Comparison of ENCODE assay signal across 15 mouse cellular contexts in genomic region chr16:58482296-58482695, GRCm38 (mm10). TPM values are rescaled to one million over a fixed set of nuclear protein-coding genes. Genes with fewer than 3 reads are reported as not detected.
A peak's percentile ranks its signal among the peaks of the same experiment; 100 is the strongest.
DNase-seq lines count a peak whose midpoint lies in the region; ATAC-seq and TF ChIP-seq lines count a peak whose summit lies in the region.
"Had no signal": no experiment of that assay in that cellular context is flagged by ENCODE, and none has a peak within 500 bp of the region (broad histone marks: within the 10 kb centered on the region; RNA-seq: fewer than 3 reads in every experiment).

No protein-coding gene starts in this region.

- peak overlapping the region; percentile 79 for H3K27ac ChIP-seq in gastrocnemius, adult 2 months
- peak overlapping the region; percentile 71 for H3K27ac ChIP-seq in liver, postnatal 0 days (ENCODE audit: low read depth)
- H3K27ac ChIP-seq in liver, embryonic 11.5 days (ENCODE audit: low read depth, low read length): no peak overlapping the region
- H3K27ac ChIP-seq in heart, embryonic 16.5 days (ENCODE audit: low read length): peak overlapping the region; percentile 74
- H3K27ac ChIP-seq in kidney, embryonic 16.5 days (ENCODE audit: low read length): peak overlapping the region; percentile 87
- H3K27ac ChIP-seq in forebrain, embryonic 10.5 days: no peak overlapping the region
- H3K27ac ChIP-seq: limb, embryonic 15.5 days; midbrain, embryonic 10.5 days had no signal

- ATAC-seq in liver, postnatal 0 days: no peak
- no peak for ATAC-seq in liver, embryonic 11.5 days (replicated peaks; ENCODE audit: low FRiP score)
- no peak for ATAC-seq in heart, embryonic 16.5 days (replicated peaks; ENCODE audit: extremely low read depth, insufficient read depth, low FRiP score)
- peak; percentile 33; the same call in 1 of the 2 replicates for ATAC-seq in kidney, embryonic 16.5 days (ENCODE audit: low FRiP score, low TSS enrichment)

- intact Hi-C loops in gastrocnemius, adult 2 months (cut with DNase I): no loop called here
- intact Hi-C loops in left cerebral cortex, postnatal 10 days (cut with DNase I): no loop called here

- no peak overlapping the region for H3K9ac ChIP-seq in liver, postnatal 0 days (replicated peaks)
- H3K9ac ChIP-seq in liver, embryonic 11.5 days (ENCODE audit: low read depth, low read length): no peak overlapping the region
- no peak overlapping the region; the same call in 1 of the 2 replicates for H3K9ac ChIP-seq in heart, embryonic 16.5 days (ENCODE audit: low read length)
- H3K9ac ChIP-seq in kidney, embryonic 16.5 days (replicated peaks; ENCODE audit: low read length): no peak overlapping the region
- H3K9ac ChIP-seq: forebrain, postnatal 0 days; limb, embryonic 15.5 days had no signal

- TF ChIP-seq CTCF in gastrocnemius, adult 2 months (IDR thresholded peaks at IDR 0.05): no peak
- TF ChIP-seq CTCF in liver, postnatal 0 days (IDR thresholded peaks at IDR 0.05; ENCODE audit: low read depth): no peak

- peak overlapping the region; percentile 21; the same call in 1 of the 2 replicates for H3K4me3 ChIP-seq in gastrocnemius, adult 2 months
- no peak overlapping the region for H3K4me3 ChIP-seq in liver, postnatal 0 days (ENCODE audit: low read depth, low read length)
- H3K4me3 ChIP-seq in liver, embryonic 11.5 days (ENCODE audit: low read depth, low read length): no peak overlapping the region
- H3K4me3 ChIP-seq in heart, embryonic 16.5 days (ENCODE audit: low read length): no peak overlapping the region
- H3K4me3 ChIP-seq in kidney, embryonic 16.5 days (ENCODE audit: low read length): no peak overlapping the region
- H3K4me3 ChIP-seq in forebrain, embryonic 10.5 days: no peak overlapping the region
- H3K4me3 ChIP-seq: limb, embryonic 15.5 days; midbrain, embryonic 10.5 days; myocyte had no signal

- H3K36me3 ChIP-seq in liver, postnatal 0 days (replicated peaks; ENCODE audit: insufficient read depth, low read length): peaks cover 11% of the 10 kb centered on the region; the same call in 1 of the 2 replicates
- H3K36me3 ChIP-seq in liver, embryonic 11.5 days (ENCODE audit: control insufficient read depth, insufficient read depth, low read length): peaks cover 22% of the 10 kb centered on the region
- H3K36me3 ChIP-seq in heart, embryonic 16.5 days (ENCODE audit: control insufficient read depth, insufficient read depth): peaks cover 28% of the 10 kb centered on the region
- peaks cover 35% of the 10 kb centered on the region for H3K36me3 ChIP-seq in kidney, embryonic 16.5 days (ENCODE audit: insufficient read depth, low read length)
- H3K36me3 ChIP-seq in forebrain, embryonic 10.5 days (replicated peaks): peaks cover 11% of the 10 kb centered on the region

- H3K9me3 ChIP-seq in liver, postnatal 0 days (ENCODE audit: low read length): no peaks in the 10 kb centered on the region
- no peaks in the 10 kb centered on the region for H3K9me3 ChIP-seq in liver, embryonic 11.5 days (ENCODE audit: control insufficient read depth, low read length)
- peaks cover 9% of the 10 kb centered on the region for H3K9me3 ChIP-seq in heart, embryonic 16.5 days (replicated peaks; ENCODE audit: control insufficient read depth, low read length)
- peaks cover 11% of the 10 kb centered on the region for H3K9me3 ChIP-seq in kidney, embryonic 16.5 days (ENCODE audit: low read length)
- peaks cover 8% of the 10 kb centered on the region for H3K9me3 ChIP-seq in forebrain, embryonic 10.5 days
- H3K9me3 ChIP-seq: limb, embryonic 15.5 days had no signal

- no peak for TF ChIP-seq EP300 in liver, postnatal 0 days (IDR thresholded peaks at IDR 0.05; ENCODE audit: low read depth)

- DNase-seq in gastrocnemius, adult 2 months: no peak
- no peak for DNase-seq in gastrocnemius, adult 18-20 months (ENCODE audit: low spot score)
- no peak for DNase-seq in liver, postnatal 0 days
- no peak for DNase-seq in liver, embryonic 11.5 days (ENCODE audit: low spot score)
- DNase-seq in left cerebral cortex, postnatal 10 days (ENCODE audit: extremely low spot score in 1 of 2, low spot score in 2 of 2): no peak
- DNase-seq in forebrain, embryonic 10.5 days (ENCODE audit: extremely low spot score, low spot score): no peak
- DNase-seq: cerebellum, adult 11 months; forebrain, postnatal 0 days; layer of hippocampus, postnatal 36 days; thymus, postnatal 36 days had no signal

- H3K4me2 ChIP-seq in liver, postnatal 0 days (ENCODE audit: low read depth, low read length): no peak overlapping the region
- no peak overlapping the region for H3K4me2 ChIP-seq in liver, embryonic 11.5 days
- peak overlapping the region; percentile 35 for H3K4me2 ChIP-seq in heart, embryonic 16.5 days (ENCODE audit: low read depth, low read length)
- no peak overlapping the region for H3K4me2 ChIP-seq in kidney, embryonic 16.5 days (replicated peaks; ENCODE audit: low read depth, low read length)
- H3K4me2 ChIP-seq: limb, embryonic 15.5 days had no signal

- 42% methylated on average over 3 of the region's 3 CpGs for WGBS in liver, postnatal 0 days (ENCODE audit: insufficient replicate concordance)
- WGBS in liver, embryonic 11.5 days: 46% methylated on average over 3 of the region's 3 CpGs
- 22% methylated on average over 3 of the region's 3 CpGs for WGBS in heart, embryonic 16.5 days
- 36% methylated on average over 3 of the region's 3 CpGs for WGBS in kidney, embryonic 16.5 days
- WGBS in forebrain, embryonic 10.5 days: 68% methylated on average over 3 of the region's 3 CpGs

- no peaks in the 10 kb centered on the region for H3K27me3 ChIP-seq in liver, postnatal 0 days (ENCODE audit: insufficient read depth, low read length)
- no peaks in the 10 kb centered on the region for H3K27me3 ChIP-seq in liver, embryonic 11.5 days (replicated peaks; ENCODE audit: control insufficient read depth, insufficient read depth, low read length)
- no peaks in the 10 kb centered on the region for H3K27me3 ChIP-seq in heart, embryonic 16.5 days (ENCODE audit: control insufficient read depth, insufficient read depth, low read length)
- no peaks in the 10 kb centered on the region for H3K27me3 ChIP-seq in kidney, embryonic 16.5 days (ENCODE audit: insufficient read depth, low read length)
- no peaks in the 10 kb centered on the region for H3K27me3 ChIP-seq in forebrain, embryonic 10.5 days (ENCODE audit: poor library complexity, severe bottlenecking)
- H3K27me3 ChIP-seq: limb, embryonic 15.5 days had no signal

- peaks cover 14% of the 10 kb centered on the region for H3K4me1 ChIP-seq in liver, postnatal 0 days (ENCODE audit: insufficient read depth)
- H3K4me1 ChIP-seq in liver, embryonic 11.5 days (replicated peaks; ENCODE audit: control insufficient read depth, insufficient read depth, low read length): peaks cover 7% of the 10 kb centered on the region; the same call in 1 of the 2 replicates
- peaks cover 19% of the 10 kb centered on the region for H3K4me1 ChIP-seq in heart, embryonic 16.5 days (ENCODE audit: control insufficient read depth, insufficient read depth, low read length)
- peaks cover 31% of the 10 kb centered on the region for H3K4me1 ChIP-seq in kidney, embryonic 16.5 days (ENCODE audit: insufficient read depth, low read length)
- H3K4me1 ChIP-seq in forebrain, embryonic 10.5 days: no peaks in the 10 kb centered on the region
- H3K4me1 ChIP-seq: limb, embryonic 15.5 days; midbrain, embryonic 10.5 days had no signal

RNA-seq across cellular contexts. Expression of gene St3gal6, which starts 41.7 kb away (rescaled TPM):
- 100 to 1,000 TPM; 140 to 170 TPM for total RNA-seq in gastrocnemius, adult 2 months (2021)
- 100 to 1,000 TPM; 166 to 178 TPM for total RNA-seq in gastrocnemius, adult 18-20 months (2021)
- polyA plus RNA-seq in liver, postnatal 0 days (2015; fragmentation: Nextera tagmentation; extraction: Ambion mirVana): 11.8 and 16.8 TPM in 2 replicates
- 66.0 and 67.9 TPM in 2 replicates for polyA plus RNA-seq in liver, embryonic 11.5 days (2014; fragmentation: Nextera tagmentation; extraction: Ambion mirVana)
- 18.0 and 19.6 TPM in 2 replicates for polyA plus RNA-seq in heart, embryonic 16.5 days (2015; fragmentation: Nextera tagmentation; extraction: Ambion mirVana)
- polyA plus RNA-seq in kidney, embryonic 16.5 days (2015; fragmentation: Nextera tagmentation; extraction: Ambion mirVana): 80.5 and 89.9 TPM in 2 replicates
- 10 to 100 TPM; 20.6 to 22.1 TPM for total RNA-seq in left cerebral cortex, postnatal 10 days (2021)
- polyA plus RNA-seq in forebrain, embryonic 10.5 days (2016; fragmentation: Nextera tagmentation; extraction: Ambion mirVana): 9.3 and 10.6 TPM in 2 replicates

Comparison
In these comparisons a context has a peak if more than half of its experiments do, and no peak if none do; other contexts are left out.
1. H3K27ac ChIP-seq: peak in gastrocnemius, adult 2 months (single experiment), liver, postnatal 0 days (single experiment), heart, embryonic 16.5 days (single experiment) and kidney, embryonic 16.5 days (single experiment); none in liver, embryonic 11.5 days (single experiment) and forebrain, embryonic 10.5 days (single experiment).